Mouse (Mus musculus) heart, postnatal 0 days (tissue): Measurements from ENCODE around the gene Stk11.

Experiments used
- CTCF ChIP-seq: IDR thresholded peaks from 2 replicates; pipeline ENCODE4 v1.5.1; 2016; ENCODE audit warnings: antibody characterized with exemption, control low read depth, low read depth
- EP300 ChIP-seq: IDR thresholded peaks from 2 replicates; pipeline ENCODE4 v1.6.1; 2016; ENCODE audit warnings: antibody characterized with exemption, low read depth

DNA sequence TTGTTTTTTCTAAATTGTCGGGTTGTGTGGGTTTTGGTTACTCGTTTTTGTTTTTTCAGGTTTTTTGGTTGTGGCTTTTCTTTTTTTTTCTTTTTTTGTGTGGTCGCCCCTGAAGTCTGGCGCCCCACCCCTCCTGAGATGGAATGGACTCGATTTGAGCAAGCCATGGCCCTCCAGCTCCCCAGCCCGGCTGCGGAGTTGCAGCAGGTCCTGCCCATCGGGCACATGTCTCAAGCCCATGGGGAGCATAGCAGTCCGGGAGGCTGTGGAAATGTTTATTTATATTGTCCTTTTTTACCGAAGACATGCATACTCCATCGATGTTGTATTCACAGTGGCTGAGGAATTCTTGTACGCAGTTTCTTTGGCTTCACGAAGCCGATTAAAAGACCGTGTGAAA, 55.6 kb downstream of the Stk11 start:
- no peak for TF ChIP-seq CTCF
- TF ChIP-seq EP300 = no peak
